Mouse (Mus musculus): Measurements from ENCODE around the gene Pkdcc.

Pkdcc gene

GRCm38 (mm10) chr17:83212422-83212821 lies 2.7 kb upstream of the Pkdcc start:
- no peak for DNase-seq (ENCODE audit: low read depth, low spot score)

DNA sequence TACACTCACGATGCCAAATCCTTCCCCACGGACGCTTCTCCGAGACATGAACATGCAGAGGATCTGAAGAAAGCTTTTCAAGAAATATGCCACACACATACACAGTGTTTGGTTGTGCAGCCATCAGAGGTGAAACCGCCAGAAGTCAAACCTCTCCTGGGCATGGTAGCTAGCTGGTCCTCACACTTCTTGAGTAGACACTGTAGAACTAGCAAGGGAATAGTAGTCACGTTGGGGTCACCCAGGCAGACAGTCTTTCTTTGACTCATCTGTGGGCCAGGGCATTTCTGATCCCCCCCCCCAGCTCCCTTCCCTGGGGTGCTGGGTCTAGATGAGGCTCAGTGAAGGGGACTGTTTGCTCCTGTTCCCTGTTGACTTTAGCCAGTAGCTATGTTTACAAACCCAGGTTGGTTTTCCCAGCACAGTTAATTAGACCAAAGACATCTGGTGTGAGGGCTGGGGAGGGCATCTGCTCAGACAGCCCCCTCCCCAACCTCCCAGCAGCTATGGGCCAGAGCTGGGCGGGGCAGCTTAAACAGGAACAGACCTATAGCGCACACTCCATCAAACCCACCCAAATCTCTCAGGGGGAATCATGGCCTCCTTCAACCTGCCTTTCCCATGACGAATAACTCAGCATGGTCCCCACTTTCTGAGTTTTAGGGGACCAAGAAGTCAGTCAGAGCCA lies 1.7 kb upstream of the Pkdcc start:
- DNase-seq (ENCODE audit: low read depth, low spot score): no peak

- no peak for DNase-seq (ENCODE audit: low read depth, low spot score)
Observed at GRCm38 (mm10) chr17:83214161-83214592, 915 bp upstream of the Pkdcc start.

- DNase-seq (ENCODE audit: low read depth, low spot score): no peak
Observed at GRCm38 (mm10) chr17:83215529-83216244, 595 bp downstream of the Pkdcc start.

GRCm38 (mm10) chr17:83216251-83216919 lies 1.3 kb downstream of the Pkdcc start:
- DNase-seq (ENCODE audit: low read depth, low spot score): no peak

- DNase-seq (ENCODE audit: low read depth, low spot score): no peak
Observed at GRCm38 (mm10) chr17:83218189-83218588, 3.1 kb downstream of the Pkdcc start.

DNA sequence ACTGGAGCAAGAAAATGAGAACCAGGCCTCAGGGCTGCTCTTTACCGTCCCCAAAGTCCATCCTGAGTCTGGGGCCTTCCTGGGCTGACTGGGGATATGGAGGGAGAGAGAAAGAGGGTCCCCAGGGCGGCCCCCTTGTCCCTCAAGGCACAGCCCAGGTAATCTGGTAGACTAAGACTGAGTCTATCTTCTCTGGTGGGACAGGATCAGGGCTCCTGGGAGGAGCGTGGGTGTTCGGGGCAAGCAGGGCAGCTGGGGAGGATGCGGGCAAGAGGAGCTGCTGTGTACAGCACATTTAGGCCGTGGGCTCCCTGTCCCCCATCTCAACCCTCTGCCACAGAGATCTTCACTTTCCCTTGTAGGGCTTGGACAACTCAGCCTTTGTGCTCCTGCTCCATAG lies 3.6 kb downstream of the Pkdcc start:
- DNase-seq (ENCODE audit: low read depth, low spot score): no peak

DNA sequence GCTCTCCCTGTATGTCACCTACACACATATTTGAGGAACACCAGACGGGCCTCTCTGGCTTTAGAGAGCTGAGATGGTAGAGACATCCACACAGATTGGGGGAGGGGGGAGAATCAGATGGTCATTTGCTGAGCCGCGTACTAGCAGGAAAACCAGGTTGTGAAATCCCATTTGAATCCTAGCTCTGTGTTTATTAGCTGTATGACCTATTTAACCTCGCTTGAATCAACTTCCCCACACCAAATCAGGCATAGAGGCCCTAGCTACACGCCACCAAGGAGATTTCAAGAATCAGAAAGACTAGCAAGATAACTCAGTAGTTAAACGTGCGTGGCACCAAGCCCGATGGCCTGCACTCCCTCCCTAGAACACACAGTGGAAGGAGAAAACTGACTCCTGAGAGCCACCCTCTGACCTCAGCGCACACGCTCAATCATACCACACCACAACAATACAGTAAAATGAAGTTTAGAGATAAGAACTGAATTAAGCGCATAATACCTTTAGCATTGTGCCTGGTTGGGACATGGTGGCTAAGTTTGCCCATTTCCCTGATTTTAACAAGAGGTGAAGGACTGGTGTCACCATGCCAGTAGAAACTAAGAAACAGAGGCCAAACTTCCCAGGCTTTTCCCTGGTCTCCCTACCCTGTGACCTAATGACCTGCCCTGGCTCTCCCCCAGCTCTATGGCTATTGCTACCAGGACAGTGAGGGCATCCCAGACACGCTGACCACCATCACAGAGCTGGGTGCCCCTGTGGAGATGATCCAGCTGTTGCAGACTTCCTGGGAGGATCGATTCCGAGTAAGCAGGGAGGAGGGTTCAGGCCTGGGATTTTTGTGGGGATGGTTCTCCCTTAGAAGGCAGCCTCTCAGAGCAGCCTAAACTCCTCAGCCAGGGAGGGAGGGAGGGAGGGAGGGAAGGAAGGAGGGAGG lies 4.5 kb downstream of the Pkdcc start:
- no peak for DNase-seq (ENCODE audit: low read depth, low spot score)

DNA sequence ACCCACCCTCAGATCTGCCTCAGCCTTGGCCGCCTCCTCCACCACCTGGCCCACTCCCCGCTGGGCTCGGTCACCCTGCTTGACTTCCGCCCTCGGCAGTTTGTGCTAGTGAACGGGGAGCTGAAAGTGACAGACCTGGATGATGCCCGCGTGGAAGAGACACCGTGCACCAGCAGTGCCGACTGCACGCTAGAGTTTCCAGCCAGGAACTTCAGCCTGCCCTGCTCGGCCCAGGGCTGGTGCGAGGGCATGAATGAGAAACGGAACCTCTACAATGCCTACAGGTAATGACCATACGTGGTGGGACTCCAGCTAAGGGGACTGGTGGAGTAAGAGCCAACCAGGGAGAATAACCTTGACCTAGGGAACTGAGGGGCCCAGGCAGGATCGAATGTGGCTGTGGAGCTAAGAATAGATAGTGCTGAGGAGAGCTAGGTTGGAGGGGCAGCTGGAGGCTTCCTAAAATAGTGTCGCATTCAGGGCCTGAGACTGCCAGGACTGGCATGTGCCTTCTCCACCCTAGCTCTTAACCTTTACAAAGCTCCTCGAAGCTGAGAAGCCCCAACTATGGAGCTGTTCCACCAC lies 6.0 kb downstream of the Pkdcc start:
- DNase-seq (ENCODE audit: low read depth, low spot score): no peak

DNA sequence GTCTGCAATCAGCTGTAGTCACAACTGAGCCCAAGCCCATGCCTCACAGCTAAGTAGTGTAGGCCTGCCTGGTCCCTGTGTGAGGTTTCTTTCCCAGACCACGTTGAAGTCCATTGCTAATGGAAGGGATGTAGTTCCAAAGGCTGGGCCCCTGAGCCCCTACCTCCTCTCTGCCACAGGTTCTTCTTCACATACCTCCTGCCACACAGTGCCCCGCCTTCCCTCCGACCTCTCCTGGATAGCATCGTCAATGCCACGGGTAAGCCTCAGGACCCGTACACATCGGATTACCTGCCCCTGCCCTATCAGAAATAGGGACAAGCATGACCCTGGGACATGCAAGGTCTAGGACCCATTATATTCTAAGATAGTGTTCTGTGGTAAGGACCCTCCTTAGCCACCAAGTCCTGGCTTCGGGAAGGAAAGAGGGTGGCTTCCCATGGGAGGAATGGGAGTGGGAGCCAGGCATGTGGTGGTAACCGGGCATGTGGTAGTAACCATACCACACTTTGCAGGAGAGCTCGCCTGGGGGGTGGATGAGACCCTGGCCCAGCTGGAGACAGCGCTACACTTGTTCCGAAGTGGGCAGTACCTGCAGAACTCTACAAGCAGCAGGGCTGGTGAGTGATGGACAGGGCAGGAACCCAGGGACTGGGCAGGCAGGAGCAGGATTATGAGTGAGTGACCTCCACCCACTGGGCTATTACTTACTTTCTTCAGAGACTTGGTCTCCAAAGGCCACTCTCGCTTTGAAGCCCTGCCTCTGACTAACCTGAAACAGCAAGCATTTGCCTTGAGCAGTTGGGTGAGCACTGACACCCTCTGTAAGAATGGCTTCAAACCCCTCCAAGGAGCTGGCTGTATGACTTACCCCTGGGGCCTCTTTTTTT lies 6.8 kb downstream of the Pkdcc start:
- no peak for DNase-seq (ENCODE audit: low read depth, low spot score)

DNA sequence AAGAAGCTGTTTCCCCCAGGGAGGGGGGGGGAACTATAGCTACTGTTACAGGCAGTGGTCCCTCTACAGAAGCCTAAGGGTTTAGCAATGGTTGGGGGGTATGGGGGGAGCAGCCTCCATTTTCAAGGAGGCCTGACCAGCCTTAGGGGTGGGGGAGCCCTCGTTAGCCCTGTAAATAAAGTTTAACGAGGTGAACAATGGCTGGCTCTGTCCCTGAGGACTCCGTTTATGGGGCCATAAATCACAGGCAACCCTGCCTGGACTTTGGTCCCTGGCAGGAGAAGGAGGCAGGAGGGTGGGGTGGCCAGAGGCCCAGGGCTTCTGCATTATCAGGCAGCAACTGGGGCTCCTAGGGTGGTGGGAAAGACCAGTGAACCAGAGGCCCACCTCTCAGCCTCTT lies 7.6 kb downstream of the Pkdcc start:
- no peak for DNase-seq (ENCODE audit: low read depth, low spot score)

GRCm38 (mm10) chr17:83224451-83224971 lies 9.4 kb downstream of the Pkdcc start:
- DNase-seq (ENCODE audit: low read depth, low spot score): no peak

DNA sequence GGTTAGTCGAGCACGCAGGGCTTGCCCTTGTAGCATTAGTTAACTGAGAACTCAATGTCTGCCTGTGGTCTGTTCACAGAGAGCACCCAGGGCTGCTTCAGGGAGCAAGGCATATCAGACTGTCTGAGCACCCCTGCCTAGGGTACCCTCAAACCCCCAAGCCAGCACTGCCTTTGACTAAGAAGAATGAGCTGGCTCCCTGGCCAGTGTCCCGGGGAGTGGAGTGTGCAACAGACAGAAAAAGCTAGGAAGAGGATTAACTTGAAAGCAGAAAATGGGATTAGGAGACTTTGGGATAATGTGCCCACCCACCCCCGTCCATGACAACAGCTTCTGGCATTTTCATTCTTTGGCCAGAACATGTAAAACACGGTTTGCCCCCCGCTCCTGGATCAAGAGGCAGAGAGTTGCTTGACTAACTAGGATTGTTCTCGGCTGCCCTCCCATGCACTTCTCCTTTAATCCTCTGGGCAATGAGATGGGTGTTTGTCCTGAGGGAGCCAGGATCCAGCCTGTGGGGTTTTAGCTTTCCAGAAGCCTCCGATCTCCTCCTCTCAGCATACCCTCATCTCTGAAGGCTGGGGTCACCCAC lies 11.4 kb downstream of the Pkdcc start:
- no peak for DNase-seq (ENCODE audit: low read depth, low spot score)

- DNase-seq (ENCODE audit: low read depth, low spot score): no peak
Observed at GRCm38 (mm10) chr17:83231357-83231756, 16.3 kb downstream of the Pkdcc start.

DNA sequence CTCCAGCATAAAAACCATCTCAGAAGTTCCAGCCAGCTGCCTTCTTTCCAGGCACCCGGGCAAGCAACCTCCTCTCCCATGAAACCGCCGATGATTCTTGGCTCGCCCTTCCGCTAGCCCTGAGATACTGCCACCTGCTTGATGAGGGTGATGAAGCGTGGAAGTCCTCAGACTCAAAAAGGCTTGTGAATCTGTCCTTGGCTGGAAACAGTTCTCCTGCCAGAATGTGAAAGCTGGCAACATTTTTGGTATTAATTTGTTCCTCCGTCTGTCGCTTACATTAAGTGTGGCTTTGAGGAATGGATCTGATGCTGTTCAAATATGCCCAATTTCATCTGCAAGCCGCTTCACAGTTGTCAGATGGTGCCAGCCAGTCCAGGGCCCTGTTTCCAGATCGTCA lies 20.1 kb downstream of the Pkdcc start:
- no peak for DNase-seq (ENCODE audit: low read depth, low spot score)

- no peak for DNase-seq (ENCODE audit: low read depth, low spot score)
Observed at GRCm38 (mm10) chr17:83236202-83236601, 21.1 kb downstream of the Pkdcc start.

DNA sequence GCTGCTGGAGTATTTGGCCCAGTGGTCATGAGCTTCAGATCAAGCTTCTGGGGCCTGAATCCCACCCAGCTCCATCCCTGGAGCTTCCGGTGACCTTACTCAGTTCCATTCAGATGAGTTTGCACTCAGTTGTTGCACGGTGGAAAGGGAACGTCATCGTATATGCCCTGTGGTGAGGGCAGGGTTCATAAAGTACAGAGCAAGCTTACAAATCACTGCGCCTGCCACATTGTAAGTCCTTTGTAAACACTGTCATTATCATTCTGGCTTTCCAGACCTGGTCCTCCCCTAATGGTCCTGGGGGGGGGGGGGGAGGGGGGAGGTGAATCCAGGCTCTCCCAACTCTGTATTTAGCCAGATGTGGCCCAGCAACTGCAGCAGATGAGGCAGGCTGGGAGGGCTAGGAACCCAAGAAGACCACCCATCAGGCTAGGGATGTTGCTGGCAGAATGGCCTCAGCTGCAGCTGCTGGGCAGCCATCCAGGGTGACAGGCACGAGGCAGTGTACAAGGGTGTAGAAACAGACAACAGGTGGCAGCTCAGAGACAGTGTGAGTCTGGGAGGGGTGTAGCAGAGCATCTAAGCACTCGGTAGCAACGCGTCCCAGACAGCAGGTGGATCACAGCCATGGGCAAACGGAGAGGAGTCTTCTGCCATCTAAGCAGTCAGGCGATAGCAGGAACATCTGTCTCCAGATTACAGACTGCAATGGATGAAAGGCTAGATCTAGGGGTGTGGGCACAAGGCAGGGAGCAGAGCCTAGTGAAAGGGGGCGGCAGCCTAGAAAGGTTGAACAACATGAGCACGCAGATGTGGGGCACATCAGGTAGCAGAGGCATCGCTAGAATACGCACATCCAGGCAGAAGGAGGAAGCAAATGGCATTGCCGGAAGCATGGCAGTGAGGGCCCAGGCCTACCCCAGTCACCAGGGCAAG lies 23.3 kb downstream of the Pkdcc start:
- DNase-seq (ENCODE audit: low read depth, low spot score): no peak

- no peak for DNase-seq (ENCODE audit: low read depth, low spot score)
Observed at GRCm38 (mm10) chr17:83244502-83244901, 29.4 kb downstream of the Pkdcc start.

DNA sequence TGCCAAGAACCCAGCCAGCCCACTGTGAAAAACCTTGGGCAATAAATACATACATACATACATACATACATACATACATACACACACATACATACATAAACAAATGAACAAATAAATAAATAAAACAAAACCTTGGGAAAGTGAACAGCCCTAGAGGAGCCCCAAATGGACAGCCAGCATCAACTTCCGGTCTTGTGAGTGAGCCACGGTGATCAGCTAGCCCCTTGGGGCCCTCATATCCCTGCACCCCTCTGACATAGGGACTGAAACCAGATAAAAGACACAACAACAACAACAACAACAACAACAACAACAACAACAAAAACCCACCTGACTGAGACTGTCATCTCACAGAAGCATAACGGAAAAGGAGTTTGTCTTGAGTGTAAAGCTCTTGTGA lies 30.4 kb downstream of the Pkdcc start:
- no peak for DNase-seq (ENCODE audit: low read depth, low spot score)
